In genomic region chr10:96460617-96461338, GRCm38 (mm10) we compare ENCODE assay signal across 10 mouse cellular contexts.
A peak's percentile ranks its signal among the peaks of the same experiment; 100 is the strongest.
DNase-seq lines count a peak whose midpoint lies in the region; ATAC-seq and TF ChIP-seq lines count a peak whose summit lies in the region.
"Had no signal": no experiment of that assay in that cellular context is flagged by ENCODE, and none has a peak within 500 bp of the region (broad histone marks: within the 10 kb centered on the region; RNA-seq: fewer than 3 reads in every experiment).

No protein-coding gene starts in this region.

- WGBS in stomach, embryonic 16.5 days: 71% methylated on average over 10 of the region's 10 CpGs
- WGBS in stomach, postnatal 0 days: 62% methylated on average over 10 of the region's 10 CpGs
- WGBS in embryonic facial prominence, embryonic 14.5 days: 14% methylated on average over 10 of the region's 10 CpGs
- WGBS in limb, embryonic 11.5 days: 35% methylated on average over 10 of the region's 10 CpGs

- TF ChIP-seq EP300 in stomach, postnatal 0 days (optimal IDR thresholded peaks at IDR 0.05): no peak

- TF ChIP-seq CTCF in stomach, postnatal 0 days (IDR thresholded peaks at IDR 0.05; ENCODE audit: low read depth): no peak

- H3K4me2 ChIP-seq in stomach, embryonic 16.5 days (ENCODE audit: low read depth, low read length): no peak overlapping the region
- H3K4me2 ChIP-seq in stomach, postnatal 0 days (replicated peaks; ENCODE audit: low read depth): no peak overlapping the region
- peak overlapping the region; percentile 37 for H3K4me2 ChIP-seq in embryonic facial prominence, embryonic 14.5 days (ENCODE audit: low read depth, low read length)
- no peak overlapping the region for H3K4me2 ChIP-seq in limb, embryonic 11.5 days (ENCODE audit: low read depth, severe bottlenecking)

- ATAC-seq in stomach, embryonic 16.5 days (ENCODE audit: insufficient read depth, low FRiP score): no peak
- ATAC-seq in stomach, postnatal 0 days (ENCODE audit: low FRiP score, low TSS enrichment): no peak
- peak; percentile 91 for ATAC-seq in embryonic facial prominence, embryonic 14.5 days (ENCODE audit: low read depth)
- no peak for ATAC-seq in limb, embryonic 11.5 days (ENCODE audit: insufficient number of reproducible peaks, low FRiP score, low TSS enrichment, low read depth)

- no peaks in the 10 kb centered on the region for H3K4me1 ChIP-seq in stomach, embryonic 16.5 days (ENCODE audit: control insufficient read depth, insufficient read depth, low read length)
- H3K4me1 ChIP-seq in stomach, postnatal 0 days (replicated peaks; ENCODE audit: control insufficient read depth, insufficient read depth): no peaks in the 10 kb centered on the region
- H3K4me1 ChIP-seq in embryonic facial prominence, embryonic 14.5 days (ENCODE audit: control insufficient read depth, insufficient read depth, low read length): peaks cover 27% of the 10 kb centered on the region
- no peaks in the 10 kb centered on the region for H3K4me1 ChIP-seq in limb, embryonic 11.5 days (ENCODE audit: control insufficient read depth, insufficient read depth, low read length)

- 0 out of 2 replicates have a peak overlapping the region, but pooled peaks have one; percentile 16 for H3K9ac ChIP-seq in stomach, embryonic 16.5 days (ENCODE audit: low read length)
- no peak overlapping the region for H3K9ac ChIP-seq in stomach, postnatal 0 days (ENCODE audit: low read length)
- no peak overlapping the region for H3K9ac ChIP-seq in embryonic facial prominence, embryonic 14.5 days (ENCODE audit: low read depth, low read length)
- no peak overlapping the region for H3K9ac ChIP-seq in limb, embryonic 11.5 days (ENCODE audit: low read length)

- no peaks in the 10 kb centered on the region for H3K27me3 ChIP-seq in stomach, embryonic 16.5 days (ENCODE audit: control insufficient read depth, insufficient read depth, low read length)
- no peaks in the 10 kb centered on the region for H3K27me3 ChIP-seq in stomach, postnatal 0 days (ENCODE audit: control insufficient read depth, insufficient read depth, low read length)
- H3K27me3 ChIP-seq in embryonic facial prominence, embryonic 14.5 days (replicated peaks; ENCODE audit: control insufficient read depth, insufficient read depth, low read length): no peaks in the 10 kb centered on the region
- H3K27me3 ChIP-seq in limb, embryonic 11.5 days (ENCODE audit: control insufficient read depth, insufficient read depth, low read length): no peaks in the 10 kb centered on the region
- no peaks in the 10 kb centered on the region for H3K27me3 ChIP-seq in splenic B cell, adult 2 months (ENCODE audit: control insufficient read depth, insufficient read depth, low read length, poor library complexity, severe bottlenecking)

- intact Hi-C loops in heart, postnatal 36 days (cut with DNase I): no loop called here

- H3K27ac ChIP-seq in stomach, embryonic 16.5 days (ENCODE audit: low read length): no peak overlapping the region
- H3K27ac ChIP-seq in stomach, postnatal 0 days (replicated peaks): no peak overlapping the region
- peak overlapping the region; percentile 69 for H3K27ac ChIP-seq in embryonic facial prominence, embryonic 14.5 days (replicated peaks; ENCODE audit: low read depth, low read length)
- H3K27ac ChIP-seq in limb, embryonic 11.5 days (replicated peaks; ENCODE audit: low read depth, low read length): no peak overlapping the region

- no peak overlapping the region for H3K4me3 ChIP-seq in stomach, embryonic 16.5 days (replicated peaks; ENCODE audit: low read length)
- H3K4me3 ChIP-seq in stomach, postnatal 0 days (ENCODE audit: low read depth, low read length): no peak overlapping the region
- H3K4me3 ChIP-seq in embryonic facial prominence, embryonic 14.5 days (ENCODE audit: low read depth, low read length): 0 out of 2 replicates have a peak overlapping the region, but pooled peaks have one; percentile 8
- H3K4me3 ChIP-seq in limb, embryonic 11.5 days (ENCODE audit: low read depth, low read length): no peak overlapping the region

- H3K36me3 ChIP-seq in stomach, embryonic 16.5 days (ENCODE audit: control insufficient read depth, insufficient read depth, low read length): no peaks in the 10 kb centered on the region
- H3K36me3 ChIP-seq in stomach, postnatal 0 days (ENCODE audit: control insufficient read depth, insufficient read depth, low read length): no peaks in the 10 kb centered on the region
- H3K36me3 ChIP-seq in embryonic facial prominence, embryonic 14.5 days (ENCODE audit: control insufficient read depth, insufficient read depth, low read length): no peaks in the 10 kb centered on the region
- no peaks in the 10 kb centered on the region for H3K36me3 ChIP-seq in limb, embryonic 11.5 days (ENCODE audit: control insufficient read depth, insufficient read depth, low read length)
- H3K36me3 ChIP-seq in splenic B cell, adult 2 months (ENCODE audit: control insufficient read depth, insufficient read depth, low read length, poor library complexity, severe bottlenecking): no peaks in the 10 kb centered on the region

- no peak for DNase-seq in stomach, postnatal 0 days (ENCODE audit: low spot score)
- peak; percentile 91 for DNase-seq in embryonic facial prominence, embryonic 14.5 days (ENCODE audit: low spot score)
- peak; percentile 50 for DNase-seq in limb, embryonic 11.5 days (ENCODE audit: low spot score)
- DNase-seq in splenic B cell, adult 2 months (ENCODE audit: low read depth, low spot score): peak; percentile 18
- DNase-seq in heart, postnatal 36 days: no peak
- no peak for DNase-seq in thymus, postnatal 36 days
- DNase-seq in right cerebral cortex, postnatal 4 days: no peak
- DNase-seq: cerebellum, adult 9-10 months; layer of hippocampus, adult 9-11 months had no signal

- H3K9me3 ChIP-seq in stomach, embryonic 16.5 days (replicated peaks; ENCODE audit: control insufficient read depth, low read length): no peaks in the 10 kb centered on the region
- no peaks in the 10 kb centered on the region for H3K9me3 ChIP-seq in stomach, postnatal 0 days (ENCODE audit: control insufficient read depth, low read length)
- no peaks in the 10 kb centered on the region for H3K9me3 ChIP-seq in embryonic facial prominence, embryonic 14.5 days (ENCODE audit: control insufficient read depth, low read length)
- no peaks in the 10 kb centered on the region for H3K9me3 ChIP-seq in limb, embryonic 11.5 days (ENCODE audit: control insufficient read depth, low read length)

Comparison
In these comparisons a context has a peak if more than half of its experiments do, and no peak if none do; other contexts are left out.
1. DNase-seq: peak in embryonic facial prominence, embryonic 14.5 days (single experiment), limb, embryonic 11.5 days (single experiment) and splenic B cell, adult 2 months (single experiment); none in stomach, postnatal 0 days (single experiment), heart, postnatal 36 days (0 of 2), thymus, postnatal 36 days (0 of 2) and right cerebral cortex, postnatal 4 days (single experiment).